Mouse (Mus musculus) lung, embryonic 14.5 days (tissue): ENCODE data around the gene Il2ra. TPM values are rescaled to one million over a fixed set of nuclear protein-coding genes. Genes with fewer than 3 reads are reported as not detected.
"Not testable (repeated sequence)": the region's sequence is repeated elsewhere in the genome, so short reads cannot be mapped to it uniquely, and the experiment has no call there.

Source experiments
- ATAC-seq: fragments of 200-750 bp; cut with Nextera tagmentation; 2 replicates; pipeline ENCODE4 v1.8.0; 2017; ENCODE audit warnings: mild to moderate bottlenecking, moderate TSS enrichment, moderate library complexity; ENCODE audit not compliant: insufficient read depth
- DNase-seq: peaks from one replicate; pipeline ENCODE4 v3.0.0-alpha.2; 2015
- H3K27ac ChIP-seq: fragments of 300-500 bp; sonication (generic); 2 replicates; pipeline ENCODE4 v1.5.1; 2014; ENCODE audit warnings: low read depth, mild to moderate bottlenecking, moderate library complexity
- H3K27me3 ChIP-seq: fragments of 300-500 bp; sonication (generic); 2 replicates; pipeline ENCODE4 v1.6.1; 2014; ENCODE audit warnings: low read length, control low read depth; ENCODE audit not compliant: insufficient read depth
- H3K36me3 ChIP-seq: fragments of 300-500 bp; sonication (generic); 2 replicates; pipeline ENCODE4 v1.6.1; 2014; ENCODE audit warnings: control low read depth; ENCODE audit not compliant: insufficient read depth
- H3K4me1 ChIP-seq: fragments of 300-500 bp; sonication (generic); 2 replicates; pipeline ENCODE4 v1.6.1; 2014; ENCODE audit warnings: antibody characterized with exemption, control low read depth; ENCODE audit not compliant: insufficient read depth
- H3K4me2 ChIP-seq: fragments of 300-500 bp; sonication (generic); 2 replicates; pipeline ENCODE4 v1.6.1; 2014; ENCODE audit warnings: mild to moderate bottlenecking
- H3K4me3 ChIP-seq: fragments of 300-500 bp; sonication (generic); 2 replicates; pipeline ENCODE4 v1.5.1; 2014; ENCODE audit warnings: low read depth, low read length
- H3K9ac ChIP-seq: fragments of 300-500 bp; sonication (generic); 2 replicates; pipeline ENCODE4 v1.6.1; 2014
- H3K9me3 ChIP-seq: fragments of 300-500 bp; sonication (generic); 2 replicates; pipeline ENCODE4 v1.6.1; 2016; ENCODE audit warnings: low read depth, low read length, control low read depth
- CTCF ChIP-seq: IDR thresholded peaks from 2 replicates; pipeline ENCODE4 v1.5.1; 2016; ENCODE audit warnings: antibody characterized with exemption, low read depth
- WGBS: fragments of 180-500 bp; shearing (Covaris S2); extraction: QIAGEN DNeasy Blood & Tissue Kit; methylation state at CpG from one replicate; pipeline ENCODE4 v1.1.7; 2014; 5-methylcytosine and 5-hydroxymethylcytosine counted together
- polyA plus RNA-seq: library from polyadenylated mRNA; unstranded; fragments of >200 nt; fragmentation: Nextera tagmentation; extraction: Ambion mirVana; gene quantifications from 2 replicates; pipeline ENCODE4 v1.2.1, GENCODE M21; 2014

The Il2ra gene
- polyA plus RNA-seq, 1 experiment from 2014 or later: not detected

DNA sequence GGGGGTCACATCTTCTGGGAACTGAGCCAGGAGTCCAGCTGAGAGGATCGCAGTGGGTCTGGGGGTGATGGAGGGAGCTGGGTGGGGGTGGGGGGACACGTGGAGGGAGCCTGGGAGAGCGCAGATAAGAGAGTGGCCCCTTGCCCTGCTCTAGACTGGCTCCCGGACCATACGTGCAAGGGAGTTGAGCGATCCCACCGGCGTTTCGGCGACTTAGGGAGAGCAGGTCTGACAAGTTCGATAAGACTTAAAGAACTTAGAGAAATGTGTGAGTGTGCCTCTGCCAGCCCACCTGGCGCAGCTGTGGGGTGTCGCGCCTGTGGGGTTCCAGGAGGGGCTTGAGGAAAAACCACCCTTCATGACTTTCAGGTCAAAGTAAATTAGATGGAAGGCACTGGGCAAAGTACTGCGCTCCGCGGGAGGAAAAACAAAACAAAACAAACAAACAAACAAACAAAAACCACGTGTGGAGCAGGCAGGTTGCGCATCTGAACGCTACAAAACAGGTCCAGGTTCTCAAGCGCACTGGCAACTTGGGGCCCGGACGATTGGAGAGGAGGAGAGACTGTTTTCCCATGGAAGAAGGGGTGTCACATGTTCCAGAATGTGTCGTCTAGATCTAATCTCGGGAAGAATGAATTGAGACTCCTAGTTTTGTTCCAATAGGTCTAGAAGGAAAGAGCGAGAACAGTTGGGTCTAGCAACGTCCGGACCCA, 63.6 kb downstream of the Il2ra start:
- Histone ChIP-seq H3K36me3 (no peaks in the 10 kb centered on the region), H3K4me3 (peak overlapping the region; percentile 60), H3K4me1 (no peaks in the 10 kb centered on the region), H3K9me3 (no peaks in the 10 kb centered on the region), H3K9ac (peak overlapping the region; percentile 64), H3K4me2 (peak overlapping the region; percentile 95), H3K27me3 (0 out of 2 replicates have a peak, but pooled peaks cover 3% of the 10 kb centered on the region), H3K27ac (no peak overlapping the region)
- 2% methylated on average over 28 of the region's 28 CpGs for WGBS
- no peak for TF ChIP-seq CTCF
- ATAC-seq (peak; percentile 33; the same call in 1 of the 2 replicates), DNase-seq (peak; percentile 23)

DNA sequence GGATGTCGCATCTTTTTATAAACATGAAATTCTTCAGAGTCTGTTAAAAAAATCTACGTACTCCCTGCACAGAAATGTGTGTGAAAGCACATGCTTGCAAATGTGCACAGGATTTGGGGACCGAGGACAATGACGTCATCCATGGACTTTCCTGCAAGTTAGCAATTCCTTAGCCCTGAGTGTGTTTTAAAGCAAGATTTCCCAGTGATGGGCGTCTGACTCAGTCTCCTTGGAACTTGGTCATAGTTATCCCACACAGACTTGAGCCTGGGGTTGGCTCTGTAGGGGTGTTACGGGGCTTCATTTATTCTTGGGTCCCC, 64.1 kb downstream of the Il2ra start:
- H3K4me1 ChIP-seq: no peaks in the 10 kb centered on the region
- peak overlapping the region; percentile 95 for H3K4me2 ChIP-seq
- no peaks in the 10 kb centered on the region for H3K9me3 ChIP-seq
- no peak overlapping the region for H3K9ac ChIP-seq
- H3K36me3 ChIP-seq: no peaks in the 10 kb centered on the region
- no peak overlapping the region for H3K27ac ChIP-seq
- DNase-seq (peak; percentile 30), ATAC-seq (no peak)
- no peak overlapping the region; the same call in 1 of the 2 replicates for H3K4me3 ChIP-seq
- TF ChIP-seq CTCF: no peak
- WGBS: 31% methylated on average over 6 of the region's 6 CpGs
- H3K27me3 ChIP-seq: 0 out of 2 replicates have a peak, but pooled peaks cover 3% of the 10 kb centered on the region

DNA sequence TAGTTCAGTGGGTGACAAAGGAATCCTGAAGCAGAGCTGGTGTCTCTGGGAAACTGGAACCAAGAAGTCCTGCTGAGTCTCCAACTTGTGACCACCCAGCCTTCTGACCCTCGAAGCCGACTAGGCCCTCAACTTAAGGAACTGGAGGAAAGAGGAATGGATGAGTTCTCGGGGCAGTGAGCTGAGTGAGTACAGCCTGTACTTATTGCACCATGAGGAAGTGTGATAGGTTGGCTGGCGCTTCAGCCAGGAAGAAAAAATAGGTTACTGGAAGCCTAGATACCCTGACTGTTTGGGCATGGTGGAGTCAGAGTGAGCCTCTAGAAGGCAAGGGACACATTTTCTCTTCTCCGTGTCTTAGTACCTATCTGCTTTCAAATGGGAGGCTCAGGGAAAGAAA, 65.9 kb downstream of the Il2ra start:
- Histone ChIP-seq H3K36me3 (no peaks in the 10 kb centered on the region), H3K4me2 (no peak overlapping the region), H3K4me1 (no peaks in the 10 kb centered on the region), H3K27ac (no peak overlapping the region), H3K4me3 (no peak overlapping the region), H3K27me3 (0 out of 2 replicates have a peak, but pooled peaks cover 3% of the 10 kb centered on the region), H3K9me3 (no peaks in the 10 kb centered on the region), H3K9ac (no peak overlapping the region)
- no peak for ATAC-seq
- no peak for TF ChIP-seq CTCF
- no peak for DNase-seq
- WGBS: 85% methylated on average over 5 of the region's 5 CpGs

DNA sequence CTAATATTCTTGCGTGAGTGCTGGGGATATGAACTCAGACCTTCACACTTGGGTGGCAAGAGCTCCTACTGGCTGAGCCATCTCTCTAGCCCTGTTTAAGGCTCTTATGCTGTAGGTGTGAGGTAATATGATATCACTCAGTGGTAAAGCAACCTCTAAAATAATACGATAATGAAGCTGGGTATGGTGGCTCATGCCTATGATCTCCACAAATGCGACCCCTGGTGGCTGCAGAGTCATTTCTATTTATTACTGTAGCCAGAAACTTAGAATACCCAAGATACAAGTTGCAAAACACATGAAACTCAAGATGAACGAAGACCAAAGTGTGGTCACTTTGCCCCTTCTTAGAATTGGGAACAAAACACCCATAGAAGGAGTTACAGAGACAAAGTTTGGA, 67.5 kb downstream of the Il2ra start:
- H3K4me3 ChIP-seq, H3K4me2 ChIP-seq, H3K9me3 ChIP-seq, H3K27me3 ChIP-seq, H3K36me3 ChIP-seq, H3K4me1 ChIP-seq, H3K9ac ChIP-seq, ATAC-seq, H3K27ac ChIP-seq: not testable (repeated sequence)
- 44% methylated on average over 4 of the region's 4 CpGs for WGBS
- peak; percentile 42 for TF ChIP-seq CTCF
- DNase-seq: peak; percentile 77

DNA sequence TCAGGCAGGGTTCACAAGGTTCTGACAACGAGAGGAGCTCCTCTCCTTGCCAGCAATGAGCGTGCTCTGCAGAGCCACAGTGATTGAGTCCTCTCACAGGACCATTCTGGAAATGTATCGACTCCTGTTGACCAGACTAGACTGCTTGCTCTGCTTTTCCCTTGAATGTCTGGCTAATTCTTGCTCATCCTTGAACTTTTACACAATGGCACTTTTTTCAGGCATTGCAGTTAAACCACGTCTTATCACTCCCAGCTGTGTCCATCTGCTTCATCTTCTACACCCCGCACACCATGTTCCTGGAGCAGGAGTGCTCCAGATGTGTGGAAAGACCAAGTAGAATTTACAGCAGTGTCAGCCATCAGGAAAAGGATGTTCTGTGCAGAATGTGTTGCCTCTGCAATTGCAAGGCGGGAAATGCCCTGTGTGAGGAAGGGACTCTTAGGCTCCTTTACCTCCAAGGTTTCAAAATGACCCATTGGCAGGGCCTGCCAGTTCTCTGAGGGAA, 69.9 kb downstream of the Il2ra start:
- no peak for TF ChIP-seq CTCF
- Histone ChIP-seq H3K27me3 (no peaks in the 10 kb centered on the region), H3K9ac (no peak overlapping the region), H3K9me3 (no peaks in the 10 kb centered on the region), H3K4me3 (no peak overlapping the region), H3K27ac (no peak overlapping the region), H3K4me1 (no peaks in the 10 kb centered on the region), H3K4me2 (no peak overlapping the region), H3K36me3 (no peaks in the 10 kb centered on the region)
- DNase-seq: no peak
- ATAC-seq: 0 out of 2 replicates have a peak, but pooled peaks have one; percentile 11
- 68% methylated on average over 6 of the region's 6 CpGs for WGBS

DNA sequence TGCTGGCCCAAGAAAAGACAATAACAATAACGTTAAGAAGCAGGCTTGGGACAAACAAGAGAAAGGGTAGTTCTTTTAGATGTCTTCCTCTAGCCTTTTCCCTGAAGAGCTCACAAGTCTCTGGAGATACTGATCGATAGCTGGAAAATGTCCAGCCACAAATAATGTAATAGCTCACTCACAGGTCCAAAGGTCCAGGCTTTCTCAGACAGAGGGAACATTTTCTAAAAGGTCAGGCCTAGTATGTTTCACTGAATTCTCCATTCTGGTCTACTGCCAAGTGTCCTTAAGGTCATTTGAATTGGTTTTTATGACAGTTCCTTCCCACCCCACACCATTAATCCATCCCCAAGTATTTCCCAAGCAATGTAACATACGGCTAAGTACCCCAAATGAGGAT, 70.4 kb downstream of the Il2ra start:
- Histone ChIP-seq H3K4me2 (no peak overlapping the region), H3K27ac (no peak overlapping the region), H3K9ac (no peak overlapping the region), H3K4me3 (no peak overlapping the region), H3K36me3 (no peaks in the 10 kb centered on the region), H3K9me3 (no peaks in the 10 kb centered on the region), H3K4me1 (no peaks in the 10 kb centered on the region), H3K27me3 (no peaks in the 10 kb centered on the region)
- ATAC-seq (no peak), DNase-seq (peak; percentile 56)
- no peak for TF ChIP-seq CTCF
- 41% methylated on average over 3 of the region's 3 CpGs for whole genome bisulfite sequencing

DNA sequence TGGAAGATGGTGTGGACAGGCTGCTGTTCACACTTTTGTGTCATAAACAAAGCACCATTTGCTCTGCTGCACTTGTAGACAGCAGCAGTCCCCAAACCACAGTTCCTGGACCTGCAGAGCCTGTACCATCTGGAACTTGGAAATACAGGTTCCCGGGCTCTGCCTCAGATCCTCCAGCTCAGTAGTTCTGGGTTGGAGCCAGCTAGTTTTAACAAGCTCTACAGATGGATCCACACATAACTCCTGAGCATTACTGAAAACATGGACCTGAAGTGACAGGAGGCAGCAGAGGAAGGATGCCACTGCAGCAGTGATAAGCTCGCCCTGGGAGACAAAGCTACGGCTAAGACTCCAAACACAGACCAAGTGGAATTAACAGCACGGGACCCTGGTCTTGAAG, 71.9 kb downstream of the Il2ra start:
- no peak overlapping the region for H3K9ac ChIP-seq
- H3K27me3 ChIP-seq: no peaks in the 10 kb centered on the region
- H3K36me3 ChIP-seq: no peaks in the 10 kb centered on the region
- WGBS: 77% methylated on average over 4 of the region's 4 CpGs
- no peak overlapping the region for H3K4me3 ChIP-seq
- DNase-seq (no peak), ATAC-seq (no peak)
- no peak overlapping the region for H3K4me2 ChIP-seq
- no peaks in the 10 kb centered on the region for H3K9me3 ChIP-seq
- H3K27ac ChIP-seq: no peak overlapping the region
- H3K4me1 ChIP-seq: no peaks in the 10 kb centered on the region
- no peak for TF ChIP-seq CTCF
